Mouse (Mus musculus) bone marrow, adult 2 months (tissue): ENCODE measurements around the gene Chmp4b. TPM values are rescaled to one million over a fixed set of nuclear protein-coding genes. Genes with fewer than 3 reads are reported as not detected.

ENCODE experiments used
- H3K27ac ChIP-seq: fragments of 200-500 bp; 2 replicates; pipeline ENCODE4 v1.5.1; 2012; ENCODE audit warnings: low read depth, mild to moderate bottlenecking, control low read depth, inconsistent platforms, low read length; ENCODE audit not compliant: control insufficient read depth, poor library complexity, insufficient read depth
- H3K4me1 ChIP-seq: fragments of 200-500 bp; 2 replicates; pipeline ENCODE4 v1.6.1; 2011; ENCODE audit warnings: low read length; ENCODE audit not compliant: control insufficient read depth, insufficient read depth
- H3K4me3 ChIP-seq: fragments of 200-500 bp; replicated peaks from 2 replicates; pipeline ENCODE3; 2011; ENCODE audit warnings: mild to moderate bottlenecking, low read depth, low read length, control low read depth; ENCODE audit not compliant: control insufficient read depth
- CTCF ChIP-seq: fragments of 200-500 bp; IDR thresholded peaks from 2 replicates; pipeline ENCODE4 v1.5.1; 2011; ENCODE audit warnings: low read length, control low read depth; ENCODE audit not compliant: control insufficient read depth, insufficient read depth
- POLR2A ChIP-seq: fragments of 200-500 bp; IDR thresholded peaks from 2 replicates; pipeline ENCODE4 v1.6.1; 2011; ENCODE audit warnings: low read depth, mild to moderate bottlenecking, control low read depth, low read length, borderline replicate concordance; ENCODE audit not compliant: control insufficient read depth
- WGBS: fragments of 180-500 bp; shearing (Covaris S2); methylation state at CpG from one replicate; pipeline ENCODE4 v1.1.7; 2018; 5-methylcytosine and 5-hydroxymethylcytosine counted together
- polyA plus RNA-seq: library from polyadenylated mRNA; stranded (reverse); fragments of >200 nt; gene quantifications from 2 replicates; pipeline ENCODE4 v1.2.4, GENCODE M21; 2011; ENCODE audit warnings: low replicate concordance; ENCODE audit not compliant: missing spikeins, insufficient read depth, insufficient read length

Chmp4b gene
- polyA plus RNA-seq, 1 experiment, result 162 TPM

DNA sequence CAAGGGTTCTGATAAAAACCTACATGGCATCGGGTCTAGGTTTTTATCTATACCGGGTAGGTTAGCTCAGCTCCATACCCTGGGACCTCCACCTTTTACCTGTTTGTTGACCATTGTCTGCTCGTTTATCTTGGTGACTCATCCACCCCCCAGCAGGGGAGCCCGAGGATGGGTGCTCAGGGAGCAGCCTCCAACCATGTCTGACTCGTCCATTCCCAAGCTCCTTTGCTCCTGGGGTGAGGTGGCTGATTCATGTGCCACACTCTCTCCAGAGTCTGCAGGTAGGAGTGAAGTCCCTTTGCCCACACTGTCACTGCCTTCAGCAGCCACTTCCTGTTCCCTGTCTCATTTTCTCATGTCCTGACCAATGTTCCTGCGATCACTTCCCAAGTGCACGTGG is 84.5 kb downstream of the Chmp4b start:
- WGBS, result 64% methylated on average over 7 of the region's 7 CpGs
- peaks cover 3% of the 10 kb centered on the region; the same call in 1 of the 2 replicates for H3K4me1 ChIP-seq
- TF ChIP-seq POLR2A, result no peak
- TF ChIP-seq CTCF, result no peak
- no peak overlapping the region for H3K27ac ChIP-seq
- no peak overlapping the region for H3K4me3 ChIP-seq

DNA sequence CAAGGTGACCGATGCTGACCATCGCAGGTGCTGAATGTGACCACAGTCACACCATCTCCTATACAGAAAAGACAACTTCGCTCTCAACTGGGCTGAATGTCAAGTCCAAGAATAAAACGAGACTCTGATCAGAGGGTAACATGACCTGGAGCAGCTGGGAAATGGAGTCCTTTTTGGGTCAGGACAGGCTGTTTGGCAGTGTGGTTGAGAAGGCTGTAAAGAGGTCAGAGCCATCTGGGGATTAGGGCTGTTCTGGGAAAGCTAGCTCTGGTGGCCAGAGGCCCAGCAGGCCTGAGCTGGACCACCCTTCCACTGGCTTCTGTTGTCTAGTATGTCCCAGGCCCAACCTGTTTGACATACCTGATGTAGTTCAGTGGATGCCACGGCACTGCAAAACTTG is 87.1 kb downstream of the Chmp4b start:
- no peak overlapping the region for H3K4me3 ChIP-seq
- WGBS, result 90% methylated on average over 5 of the region's 5 CpGs
- H3K4me1 ChIP-seq, result no peaks in the 10 kb centered on the region
- H3K27ac ChIP-seq, result no peak overlapping the region
- TF ChIP-seq POLR2A, result no peak
- TF ChIP-seq CTCF, result no peak

DNA sequence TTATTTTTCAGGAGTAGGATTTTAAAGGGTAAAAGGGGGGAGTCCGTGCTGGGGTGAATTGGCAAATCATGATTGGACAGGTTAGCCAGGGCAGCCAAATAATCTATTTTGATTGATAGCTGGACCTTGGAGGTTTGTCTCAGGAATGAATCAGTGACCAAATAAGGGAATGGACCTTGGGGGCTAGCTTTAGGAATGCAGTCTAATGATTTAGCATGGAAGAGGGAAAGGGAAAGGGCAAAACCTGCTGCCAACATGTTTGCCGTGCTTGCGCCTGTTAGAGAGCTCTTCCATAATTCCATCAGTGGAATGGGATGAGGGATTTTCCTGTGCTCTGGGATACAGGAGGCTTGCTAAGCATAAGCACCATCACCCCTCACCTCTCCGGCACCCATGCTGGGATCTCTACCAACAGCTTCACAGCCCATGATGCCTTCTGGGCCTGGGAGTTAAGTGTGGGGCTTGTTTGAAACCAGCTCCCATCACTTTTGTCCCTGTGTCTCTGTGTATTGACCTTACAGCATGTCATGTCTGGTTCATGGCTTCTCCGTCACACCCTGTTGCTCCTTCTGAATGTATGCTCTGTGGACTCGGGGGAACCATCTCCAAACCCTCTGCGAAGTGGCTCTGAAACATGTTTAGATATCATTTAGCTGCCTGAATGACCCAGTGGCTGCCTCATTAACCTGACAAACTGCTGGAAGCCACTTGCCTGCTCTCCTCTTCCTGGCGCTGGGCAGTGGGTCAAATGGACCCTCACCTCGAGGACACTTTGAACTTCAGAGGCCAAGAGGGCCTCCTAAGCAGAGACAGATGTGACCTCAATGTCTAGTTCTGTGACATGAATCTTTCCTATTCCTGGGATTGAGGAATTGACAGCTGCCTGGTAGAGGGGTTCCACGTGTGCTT is 91.7 kb downstream of the Chmp4b start:
- Histone ChIP-seq H3K27ac (no peak overlapping the region; the same call in 1 of the 2 replicates), H3K4me1 (no peaks in the 10 kb centered on the region), H3K4me3 (no peak overlapping the region)
- WGBS, result 80% methylated on average over 10 of the region's 10 CpGs
- TF ChIP-seq CTCF (no peak), POLR2A (no peak)

DNA sequence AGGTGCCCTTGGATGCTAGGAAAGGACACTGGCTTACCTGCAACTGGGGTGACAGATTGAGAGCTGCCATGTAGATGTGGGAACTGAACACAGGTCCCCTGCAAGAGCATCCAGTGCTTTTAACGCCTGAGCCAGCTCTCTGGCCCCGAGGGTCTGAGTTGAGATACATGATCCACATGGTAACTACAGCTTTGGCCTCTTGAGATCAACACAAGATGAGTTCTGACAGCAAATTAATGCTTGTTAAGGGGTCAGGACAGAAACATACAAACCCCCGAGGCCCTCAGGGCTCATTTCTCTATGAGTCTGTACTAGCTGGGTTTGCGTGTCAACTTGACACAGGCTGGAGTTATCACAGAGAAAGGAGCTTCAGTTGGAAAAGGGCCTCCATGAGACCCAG is 92.4 kb downstream of the Chmp4b start:
- no peak overlapping the region for H3K27ac ChIP-seq
- no peak overlapping the region for H3K4me3 ChIP-seq
- no peak for TF ChIP-seq CTCF
- TF ChIP-seq POLR2A, result no peak
- 81% methylated on average over 4 of the region's 4 CpGs for WGBS
- no peaks in the 10 kb centered on the region for H3K4me1 ChIP-seq

Other genes with a start within 250 kb of the Chmp4b start
- 3.3 and 3.6 TPM in 2 replicates for gene Snta1, start 243.6 kb upstream of the Chmp4b start, polyA plus RNA-seq
- gene Cbfa2t2, start 215.2 kb upstream of the Chmp4b start, polyA plus RNA-seq, result 6.7 and 16.4 TPM in 2 replicates
- not detected in 2 replicates for gene 1700003F12Rik, start 104.6 kb upstream of the Chmp4b start, polyA plus RNA-seq
- not detected in 2 replicates for gene Actl10, start 99.9 kb upstream of the Chmp4b start, polyA plus RNA-seq
- 3.5 and 5.3 TPM in 2 replicates for gene Necab3, start 92.8 kb upstream of the Chmp4b start, polyA plus RNA-seq
- 49.6 and 63.0 TPM in 2 replicates for gene E2f1, start 81.8 kb upstream of the Chmp4b start, polyA plus RNA-seq
- gene Pxmp4, start 48.0 kb upstream of the Chmp4b start, polyA plus RNA-seq, result 11.3 and 12.1 TPM in 2 replicates
- 1.8 and 2.6 TPM in 2 replicates for gene Zfp341, start 38.4 kb upstream of the Chmp4b start, polyA plus RNA-seq
- not detected in 2 replicates for gene 4930519P11Rik, start 38.3 kb upstream of the Chmp4b start, polyA plus RNA-seq
- not detected in 2 replicates for gene Gm14214, start 118.3 kb downstream of the Chmp4b start, polyA plus RNA-seq
- 97.9 and 104 TPM in 2 replicates for gene Raly, start 139.4 kb downstream of the Chmp4b start, polyA plus RNA-seq
- not detected in 2 replicates for gene a, start 139.7 kb downstream of the Chmp4b start, polyA plus RNA-seq
- 46.8 and 88.6 TPM in 2 replicates for gene Eif2s2, start 241.2 kb downstream of the Chmp4b start, polyA plus RNA-seq